Mouse (Mus musculus) NIH3T3 (cell line): Measurements from ENCODE around the gene H2afv.

Experiments used
- DNase-seq: peaks from one replicate; pipeline ENCODE4 v3.0.0-alpha.2; 2012; ENCODE audit warnings: low read depth

Gene H2afv

DNA sequence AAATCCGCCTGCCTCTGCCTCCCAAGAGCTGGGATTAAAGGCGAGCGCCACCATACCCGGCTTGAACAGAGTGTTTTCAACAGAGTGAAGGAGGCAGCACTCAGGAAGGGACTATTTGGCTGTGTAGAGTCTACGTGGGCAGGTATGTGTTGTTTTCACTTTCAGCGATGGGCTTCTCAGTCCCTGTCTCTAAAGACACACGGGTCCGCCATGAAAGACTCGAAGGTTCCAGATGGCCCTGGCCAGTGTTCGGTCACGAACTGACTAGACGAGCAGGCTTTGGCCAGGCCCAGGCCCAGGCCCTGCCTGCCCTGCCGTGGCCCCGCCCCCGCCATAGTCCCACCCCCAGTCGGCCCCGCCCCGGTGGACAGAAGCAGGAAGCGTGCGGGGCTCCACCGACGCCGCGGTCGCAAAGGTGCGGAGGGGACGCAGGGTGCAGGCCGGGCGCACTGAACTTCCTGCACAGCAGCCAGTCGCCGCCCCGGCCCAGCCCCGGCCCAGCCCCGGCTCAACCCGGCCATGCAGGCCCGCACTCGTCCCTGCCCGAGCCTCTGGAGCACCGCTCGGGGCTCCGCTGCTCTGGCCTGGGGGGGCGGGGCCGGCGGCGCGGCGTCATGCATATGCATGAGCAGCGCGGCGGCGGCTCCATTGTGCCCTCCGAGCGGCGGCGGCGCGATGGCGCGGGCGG is 55.4 kb downstream of the H2afv start, which contains the start of gene Zmiz2:
Gene Zmiz2, plus strand, starts transcription at position 349 of the 688 bp plus-strand sequence.
- peak; percentile 96 for DNase-seq

DNA sequence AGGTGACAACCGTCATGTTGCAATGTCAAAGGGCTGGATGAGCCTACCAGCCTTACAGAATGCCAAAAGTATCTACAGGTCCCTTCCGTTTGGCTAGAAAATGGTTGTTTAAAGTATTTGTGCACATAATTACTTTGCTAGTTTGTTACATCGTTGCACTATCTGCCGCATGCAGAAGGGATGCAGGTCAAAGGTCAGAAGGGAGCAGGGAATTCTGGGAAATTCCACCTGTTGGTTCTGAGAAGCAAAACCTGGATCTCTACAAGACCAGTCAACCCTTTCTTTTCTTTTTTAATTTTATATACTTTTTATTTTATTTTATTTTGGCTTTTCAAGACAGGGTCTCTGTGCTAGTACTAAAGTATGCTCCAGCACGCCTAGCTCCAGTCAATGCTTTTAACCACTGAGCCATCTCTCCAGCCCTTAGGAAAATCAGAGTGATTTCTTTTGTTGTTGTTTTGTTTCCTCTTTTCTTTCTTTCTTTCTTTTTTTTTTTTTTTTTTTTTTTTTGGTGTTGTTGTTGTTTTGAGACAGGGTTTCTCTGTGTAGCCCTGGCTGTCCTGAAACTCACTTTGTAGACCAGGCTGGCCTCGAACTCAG is 56.0 kb downstream of the H2afv start:
- no peak for DNase-seq

DNA sequence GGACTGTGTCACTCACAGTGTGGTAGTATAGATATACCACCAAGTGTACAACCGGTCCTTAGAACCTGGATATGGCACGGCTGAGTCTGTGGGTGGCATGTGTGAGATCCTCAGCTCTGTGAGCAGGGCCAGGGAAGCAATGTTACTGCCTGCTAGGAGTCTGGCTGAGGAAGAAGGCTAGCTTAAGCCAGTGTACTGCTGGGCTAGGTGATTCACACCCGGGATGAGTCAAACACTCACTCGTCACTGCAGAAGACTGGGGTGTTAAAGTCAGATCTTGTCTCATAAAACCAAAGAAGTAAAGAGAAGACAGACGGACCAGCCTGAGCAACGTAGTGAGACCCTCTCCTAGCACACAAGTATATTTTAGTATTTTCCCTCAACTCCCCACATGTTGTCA is 63.3 kb downstream of the H2afv start:
- DNase-seq = peak; percentile 69
